Mouse (Mus musculus) heart, adult 2 months (tissue): ENCODE measurements around the gene Sh3rf1. TPM values are rescaled to one million over a fixed set of nuclear protein-coding genes. Genes with fewer than 3 reads are reported as not detected.

Source experiments
- DNase-seq, 2 experiments: peaks; one replicate each; pipeline ENCODE4 v3.0.0; 2021
- H3K27ac ChIP-seq: fragments of 200-600 bp; 2 replicates; pipeline ENCODE4 v1.8.1; 2022
- H3K27me3 ChIP-seq: fragments of 200-500 bp; 2 replicates; pipeline ENCODE4 v1.6.1; 2012; ENCODE audit warnings: mild to moderate bottlenecking, low read length, inconsistent platforms, mixed read lengths; ENCODE audit not compliant: control insufficient read depth, insufficient read depth
- H3K36me3 ChIP-seq: fragments of 200-500 bp; 2 replicates; pipeline ENCODE4 v1.6.1; 2012; ENCODE audit warnings: low read length, inconsistent platforms; ENCODE audit not compliant: control insufficient read depth, insufficient read depth
- H3K4me1 ChIP-seq: fragments of 200-500 bp; 2 replicates; pipeline ENCODE4 v1.6.1; 2011; ENCODE audit warnings: low read length; ENCODE audit not compliant: control insufficient read depth, insufficient read depth
- H3K4me3 ChIP-seq: fragments of 200-600 bp; 2 replicates; pipeline ENCODE4 v1.8.1; 2022
- H3K79me2 ChIP-seq: fragments of 200-500 bp; replicated peaks from 2 replicates; pipeline ENCODE4 v1.6.1; 2012; ENCODE audit warnings: mild to moderate bottlenecking, inconsistent platforms, low read length, moderate library complexity, mixed read lengths; ENCODE audit not compliant: control insufficient read depth, insufficient read depth
- H3K9ac ChIP-seq: fragments of 200-500 bp; 2 replicates; pipeline ENCODE4 v1.6.1; 2012; ENCODE audit warnings: low read depth, mild to moderate bottlenecking, control low read depth, inconsistent platforms, low read length, mixed read lengths
- CTCF ChIP-seq: fragments of 200-600 bp; IDR thresholded peaks from 2 replicates; pipeline ENCODE4 v1.8.1; 2022; ENCODE audit warnings: antibody characterized with exemption, mild to moderate bottlenecking, moderate library complexity
- EP300 ChIP-seq: fragments of 200-500 bp; IDR thresholded peaks from 2 replicates; pipeline ENCODE4 v1.6.1; 2011; ENCODE audit warnings: low read depth, low read length, control low read depth; ENCODE audit not compliant: insufficient read depth
- POLR2A ChIP-seq: fragments of 200-500 bp; IDR thresholded peaks from 2 replicates; pipeline ENCODE4 v1.6.1; 2011; ENCODE audit warnings: mild to moderate bottlenecking, low read depth, low read length, control low read depth; ENCODE audit not compliant: insufficient read depth
- WGBS: fragments of 180-500 bp; shearing (Covaris S2); methylation state at CpG from one replicate; pipeline ENCODE4 v1.1.7; 2018; 5-methylcytosine and 5-hydroxymethylcytosine counted together
- intact Hi-C: fragments of 180-260 bp; cut with DNase I; formaldehyde crosslinking; loops from one replicate; pipeline ENCODE4 v1.15.1; 2025
- polyA plus RNA-seq: library from polyadenylated mRNA; depleted of rRNA; stranded (reverse); fragments of >200 nt; gene quantifications from 2 replicates; pipeline ENCODE4 v1.2.3, GENCODE M21; 2012
- total RNA-seq, 2 experiments: library from RNA; stranded (reverse); gene quantifications; 2 replicates each; pipeline ENCODE4 v1.2.3; 2021

Gene Sh3rf1
- total and polyA plus RNA-seq, 3 experiments = 3.1 to 4.9 (median 4.8) TPM

- intact Hi-C loops = no loop called here
These were observed 44.0 kb downstream of the Sh3rf1 start for GRCm38 (mm10) chr8:61267692-61268091.

DNA sequence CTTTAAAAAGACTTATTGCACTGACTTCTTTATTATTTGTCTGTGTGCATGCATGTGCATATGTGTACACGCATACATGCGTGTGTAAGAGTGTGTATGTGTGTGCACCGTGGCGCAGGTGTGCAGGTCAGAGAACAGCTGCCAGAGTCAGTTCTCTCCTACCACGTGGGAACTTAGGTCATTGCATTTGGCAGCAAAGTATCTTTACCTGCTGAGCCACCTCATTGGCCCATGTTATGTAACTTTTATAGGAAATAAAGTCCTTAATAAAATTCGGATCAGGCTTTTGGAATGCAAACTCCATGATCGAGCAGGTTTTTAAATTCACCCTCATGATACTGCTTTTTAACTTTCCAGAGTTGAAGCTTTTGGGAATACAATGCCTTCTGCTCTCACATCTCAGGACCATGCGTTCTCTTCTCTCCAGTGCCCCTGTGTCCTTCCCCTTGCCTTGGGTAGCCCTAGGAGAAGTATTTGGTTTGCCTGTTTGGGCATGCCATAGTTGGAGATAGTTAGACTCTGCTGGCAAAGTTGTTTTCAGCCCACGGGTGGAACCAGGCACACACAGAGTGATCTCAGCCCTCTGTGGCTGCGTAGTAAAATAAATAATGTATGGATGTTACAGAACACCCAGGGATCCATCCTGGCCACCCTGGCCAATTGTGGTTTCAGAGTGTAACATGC lies 44.7 kb downstream of the Sh3rf1 start:
- Histone ChIP-seq H3K9ac (no peak overlapping the region), H3K4me3 (no peak overlapping the region), H3K4me1 (peaks cover 4% of the 10 kb centered on the region), H3K27me3 (no peaks in the 10 kb centered on the region; the same call in 1 of the 2 replicates), H3K27ac (no peak overlapping the region), H3K36me3 (no peaks in the 10 kb centered on the region), H3K79me2 (peaks cover 4% of the 10 kb centered on the region)
- intact Hi-C loops = no loop called here
- 92% methylated on average over 10 of the region's 10 CpGs for WGBS
- TF ChIP-seq POLR2A (no peak), CTCF (no peak), EP300 (no peak)
- DNase-seq = no peak

More at GRCm38 (mm10) chr8:61267692-61268091, 44.0 kb downstream of the Sh3rf1 start:
- 71% methylated on average over 8 of the region's 8 CpGs for WGBS
- H3K27ac ChIP-seq = no peak overlapping the region
- H3K36me3 ChIP-seq = no peaks in the 10 kb centered on the region
- no peak overlapping the region for H3K4me3 ChIP-seq
- H3K27me3 ChIP-seq = no peaks in the 10 kb centered on the region; the same call in 1 of the 2 replicates
- H3K79me2 ChIP-seq = peaks cover 4% of the 10 kb centered on the region
- peaks cover 4% of the 10 kb centered on the region for H3K4me1 ChIP-seq
- no peak for TF ChIP-seq CTCF
- TF ChIP-seq EP300 = no peak
- TF ChIP-seq POLR2A = no peak
- DNase-seq = no peak
- no peak overlapping the region for H3K9ac ChIP-seq

GRCm38 (mm10) chr8:61270016-61270415 lies 46.3 kb downstream of the Sh3rf1 start:
- 82% methylated on average over 11 of the region's 11 CpGs for WGBS
- Histone ChIP-seq H3K9ac (no peak overlapping the region), H3K4me1 (peaks cover 11% of the 10 kb centered on the region), H3K27me3 (no peaks in the 10 kb centered on the region; the same call in 1 of the 2 replicates), H3K36me3 (no peaks in the 10 kb centered on the region), H3K79me2 (peaks cover 4% of the 10 kb centered on the region), H3K27ac (no peak overlapping the region), H3K4me3 (no peak overlapping the region)
- TF ChIP-seq EP300 (no peak), CTCF (no peak), POLR2A (no peak)
- no peak for DNase-seq
- intact Hi-C loops = loop anchor here (5.0 kb wide), 1 partner anchor 42 kb away; no protein-coding TSS in a partner anchor

DNA sequence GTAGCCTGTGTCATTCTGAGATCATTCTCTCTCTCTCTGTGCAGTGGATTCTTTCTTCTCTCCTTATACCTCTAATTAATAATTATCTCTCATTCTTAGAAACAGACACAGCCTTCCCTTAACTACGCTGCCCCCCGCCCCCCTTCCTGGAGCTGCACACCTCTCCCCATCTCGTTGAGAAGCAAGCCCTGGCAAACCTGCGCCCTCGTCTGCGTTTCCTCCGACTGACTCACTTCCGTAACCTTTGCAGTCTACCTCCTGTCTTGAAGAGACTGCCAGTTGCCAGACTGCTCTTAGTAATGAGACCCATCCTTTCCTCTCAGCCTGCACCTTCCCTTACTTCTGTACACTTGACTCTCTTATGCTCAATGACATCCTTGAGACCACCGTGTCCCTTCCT lies 46.9 kb downstream of the Sh3rf1 start:
- Histone ChIP-seq H3K79me2 (peaks cover 4% of the 10 kb centered on the region), H3K36me3 (no peaks in the 10 kb centered on the region), H3K4me3 (no peak overlapping the region), H3K27ac (no peak overlapping the region), H3K9ac (no peak overlapping the region), H3K27me3 (no peaks in the 10 kb centered on the region; the same call in 1 of the 2 replicates), H3K4me1 (peaks cover 12% of the 10 kb centered on the region)
- intact Hi-C loops = loop anchor here (5.0 kb wide), 1 partner anchor 42 kb away; no protein-coding TSS in a partner anchor
- TF ChIP-seq CTCF = no peak
- TF ChIP-seq EP300 = no peak
- no peak for TF ChIP-seq POLR2A
- WGBS = 77% methylated on average over 9 of the region's 9 CpGs
- DNase-seq = no peak

DNA sequence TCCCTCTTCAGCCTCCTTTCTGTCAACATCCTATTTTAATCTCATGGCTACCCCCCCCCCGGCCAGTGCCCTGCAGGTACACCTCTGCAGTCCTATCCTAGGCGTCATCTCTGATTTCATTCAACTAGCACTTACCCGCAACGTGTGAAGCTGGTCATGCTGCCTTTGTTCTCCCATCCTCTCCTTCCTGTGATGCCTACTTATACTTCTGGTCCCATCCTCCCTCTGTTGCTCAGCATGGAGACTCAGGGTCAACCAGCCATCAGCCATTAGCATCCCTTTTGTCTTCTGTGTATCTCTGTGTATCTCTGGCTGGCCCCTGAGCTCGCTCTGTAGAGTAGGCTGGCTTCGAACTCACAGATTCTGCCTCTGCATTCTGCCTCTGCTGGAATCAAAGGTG lies 47.3 kb downstream of the Sh3rf1 start:
- H3K9ac ChIP-seq = no peak overlapping the region
- DNase-seq = no peak

GRCm38 (mm10) chr8:61272838-61273237 lies 49.2 kb downstream of the Sh3rf1 start:
- Histone ChIP-seq H3K36me3 (0 out of 2 replicates have a peak, but pooled peaks cover 2% of the 10 kb centered on the region), H3K79me2 (no peaks in the 10 kb centered on the region; the same call in 1 of the 2 replicates), H3K9ac (no peak overlapping the region), H3K4me3 (no peak overlapping the region), H3K27ac (no peak overlapping the region), H3K27me3 (no peaks in the 10 kb centered on the region), H3K4me1 (peaks cover 12% of the 10 kb centered on the region)
- no peak for TF ChIP-seq POLR2A
- TF ChIP-seq CTCF = no peak
- TF ChIP-seq EP300 = no peak
- 64% methylated on average over 3 of the region's 3 CpGs for WGBS
- intact Hi-C loops = loop anchor here (5.0 kb wide), 1 partner anchor 39 kb away; no protein-coding TSS in a partner anchor
- no peak for DNase-seq

More for the DNA sequence above, 47.3 kb downstream of the Sh3rf1 start:
- intact Hi-C loops = loop anchor here (5.0 kb wide), 1 partner anchor 41 kb away; no protein-coding TSS in a partner anchor
- Histone ChIP-seq H3K79me2 (peaks cover 4% of the 10 kb centered on the region), H3K4me3 (no peak overlapping the region), H3K4me1 (peaks cover 11% of the 10 kb centered on the region), H3K27ac (no peak overlapping the region), H3K27me3 (no peaks in the 10 kb centered on the region; the same call in 1 of the 2 replicates), H3K36me3 (0 out of 2 replicates have a peak, but pooled peaks cover under 1% of the 10 kb centered on the region)
- 84% methylated on average over 4 of the region's 6 CpGs for WGBS
- no peak for TF ChIP-seq CTCF
- TF ChIP-seq EP300 = no peak
- no peak for TF ChIP-seq POLR2A
